Mouse (Mus musculus): ENCODE measurements at regions not wholly inside any gene's neighbourhood (a gene's known extent, or its start where the extent isn't known, plus 50 kb on each side); places are given as distances from the start of the nearest gene placed in this dataset.
"Not testable (repeated sequence)": the region's sequence is repeated elsewhere in the genome, so short reads cannot be mapped to it uniquely, and the experiment has no call there.

- DNase-seq (ENCODE audit: low read depth, low spot score); H3K9me3 ChIP-seq (ENCODE audit: control insufficient read depth, insufficient read depth, low read depth, low read length); H3K9ac ChIP-seq (ENCODE audit: insufficient read depth, low read depth, low read length, poor library complexity, severe bottlenecking); H3K36me3 ChIP-seq (ENCODE audit: control insufficient read depth, insufficient read depth, low read length, poor library complexity, severe bottlenecking); in situ Hi-C loops (cut with MboI; ENCODE audit: low sequenced_read_pairs in 2 of 2, unreplicated experiment in 2 of 2): not testable (repeated sequence)
- H3K4me1 ChIP-seq (ENCODE audit: control insufficient read depth in 2 of 2, insufficient read depth in 2 of 2, low read length in 2 of 2, poor library complexity in 1 of 2) = peaks cover 5 to 15% of the 10 kb centered on the region in 2 experiments
- H3K4me3 ChIP-seq (ENCODE audit: insufficient read depth in 1 of 2, low read depth in 1 of 2, low read length in 2 of 2, poor library complexity in 1 of 2, severe bottlenecking in 1 of 2) = peak overlapping the region; percentile 45 to 94
- peak overlapping the region; percentile 88; the same call in 1 of the 2 replicates for H3K27ac ChIP-seq (ENCODE audit: insufficient read depth, low read depth, low read length, poor library complexity, severe bottlenecking)
Measured at GRCm38 (mm10) chr5:109842186-109842978, 80.8 kb upstream of the Gm15446 start.

GRCm38 (mm10) chr5:109844236-109844635 lies 79.0 kb upstream of the Gm15446 start:
- peak overlapping the region; percentile 90 to 94 for H3K4me3 ChIP-seq (ENCODE audit: insufficient read depth in 1 of 2, low read depth in 1 of 2, low read length in 2 of 2, poor library complexity in 1 of 2, severe bottlenecking in 1 of 2)
- H3K27ac ChIP-seq (ENCODE audit: insufficient read depth, low read depth, low read length, poor library complexity, severe bottlenecking) = peak overlapping the region; percentile 22; the same call in 1 of the 2 replicates
- peak overlapping the region; percentile 94 for H3K9ac ChIP-seq (ENCODE audit: insufficient read depth, low read depth, low read length, poor library complexity, severe bottlenecking)
- DNase-seq (ENCODE audit: low read depth, low spot score); in situ Hi-C loops (cut with MboI; ENCODE audit: low sequenced_read_pairs in 2 of 2, unreplicated experiment in 2 of 2); H3K36me3 ChIP-seq (ENCODE audit: control insufficient read depth, insufficient read depth, low read length, poor library complexity, severe bottlenecking); H3K9me3 ChIP-seq (ENCODE audit: control insufficient read depth, insufficient read depth, low read depth, low read length): not testable (repeated sequence)
- H3K4me1 ChIP-seq (ENCODE audit: control insufficient read depth in 2 of 2, insufficient read depth in 2 of 2, low read length in 2 of 2, poor library complexity in 1 of 2) = peaks cover 5 to 15% of the 10 kb centered on the region in 2 experiments

GRCm38 (mm10) chr5:109844753-109845186 lies 78.4 kb upstream of the Gm15446 start:
- in situ Hi-C loops (cut with MboI; ENCODE audit: low sequenced_read_pairs in 2 of 2, unreplicated experiment in 2 of 2) = no loop called here
- Histone ChIP-seq H3K9me3 (ENCODE audit: control insufficient read depth, insufficient read depth, low read depth, low read length) (no peaks in the 10 kb centered on the region), H3K9ac (ENCODE audit: insufficient read depth, low read depth, low read length, poor library complexity, severe bottlenecking) (peak overlapping the region; percentile 94), H3K27ac (ENCODE audit: insufficient read depth, low read depth, low read length, poor library complexity, severe bottlenecking) (peak overlapping the region; percentile 93; the same call in 1 of the 2 replicates), H3K4me3 (ENCODE audit: insufficient read depth in 1 of 2, low read depth in 1 of 2, low read length in 2 of 2, poor library complexity in 1 of 2, severe bottlenecking in 1 of 2) (peak overlapping the region; percentile 90 to 94), H3K36me3 (ENCODE audit: control insufficient read depth, insufficient read depth, low read length, poor library complexity, severe bottlenecking) (no peaks in the 10 kb centered on the region), H3K4me1 (ENCODE audit: control insufficient read depth in 2 of 2, insufficient read depth in 2 of 2, low read length in 2 of 2, poor library complexity in 1 of 2) (peaks cover 3 to 15% of the 10 kb centered on the region in 2 experiments; a peak in 3 of 4 replicates)
- no peak for TF ChIP-seq HCFC1 (IDR thresholded peaks at IDR 0.05; ENCODE audit: borderline replicate concordance, insufficient read depth, low read length)
- no peak for TF ChIP-seq ZC3H11A (IDR thresholded peaks at IDR 0.05; ENCODE audit: borderline replicate concordance, low read depth, low read length)
- TF ChIP-seq MAFK (IDR thresholded peaks at IDR 0.05; ENCODE audit: insufficient read depth, low read depth, low read length) = no peak
- no peak for TF ChIP-seq ZNF384 (IDR thresholded peaks at IDR 0.05; ENCODE audit: low read depth, low read length)
- TF ChIP-seq CHD2 (IDR thresholded peaks at IDR 0.05; ENCODE audit: low read depth, low read length) = no peak
- DNase-seq (ENCODE audit: low read depth, low spot score) = peak; percentile 84

GRCm38 (mm10) chr5:109851225-109851624 lies 72.0 kb upstream of the Gm15446 start:
- H3K4me3 ChIP-seq (ENCODE audit: insufficient read depth in 1 of 2, low read depth in 1 of 2, low read length in 2 of 2, poor library complexity in 1 of 2, severe bottlenecking in 1 of 2); H3K9ac ChIP-seq (ENCODE audit: insufficient read depth, low read depth, low read length, poor library complexity, severe bottlenecking); in situ Hi-C loops (cut with MboI; ENCODE audit: low sequenced_read_pairs in 2 of 2, unreplicated experiment in 2 of 2); H3K36me3 ChIP-seq (ENCODE audit: control insufficient read depth, insufficient read depth, low read length, poor library complexity, severe bottlenecking); H3K4me1 ChIP-seq (ENCODE audit: control insufficient read depth in 2 of 2, insufficient read depth in 2 of 2, low read length in 2 of 2, poor library complexity in 1 of 2); DNase-seq (ENCODE audit: low read depth, low spot score); H3K9me3 ChIP-seq (ENCODE audit: control insufficient read depth, insufficient read depth, low read depth, low read length): not testable (repeated sequence)
- peak overlapping the region; percentile 28; the same call in 1 of the 2 replicates for H3K27ac ChIP-seq (ENCODE audit: insufficient read depth, low read depth, low read length, poor library complexity, severe bottlenecking)

- no peak overlapping the region for H3K9ac ChIP-seq (ENCODE audit: insufficient read depth, low read depth, low read length, poor library complexity, severe bottlenecking)
- DNase-seq (ENCODE audit: low read depth, low spot score) = no peak
- in situ Hi-C loops (cut with MboI; ENCODE audit: low sequenced_read_pairs in 2 of 2, unreplicated experiment in 2 of 2) = no loop called here
- H3K9me3 ChIP-seq (ENCODE audit: control insufficient read depth, insufficient read depth, low read depth, low read length) = no peaks in the 10 kb centered on the region
- TF ChIP-seq ZNF384 (IDR thresholded peaks at IDR 0.05; ENCODE audit: low read depth, low read length) (peak; percentile 97), ZC3H11A (IDR thresholded peaks at IDR 0.05; ENCODE audit: borderline replicate concordance, low read depth, low read length) (no peak), HCFC1 (IDR thresholded peaks at IDR 0.05; ENCODE audit: borderline replicate concordance, insufficient read depth, low read length) (no peak)
- H3K36me3 ChIP-seq (ENCODE audit: control insufficient read depth, insufficient read depth, low read length, poor library complexity, severe bottlenecking) = no peaks in the 10 kb centered on the region
- H3K4me1 ChIP-seq (ENCODE audit: control insufficient read depth in 2 of 2, insufficient read depth in 2 of 2, low read length in 2 of 2, poor library complexity in 1 of 2) = no peaks in the 10 kb centered on the region
- no peak overlapping the region for H3K27ac ChIP-seq (ENCODE audit: insufficient read depth, low read depth, low read length, poor library complexity, severe bottlenecking)
- no peak overlapping the region for H3K4me3 ChIP-seq (ENCODE audit: insufficient read depth in 1 of 2, low read depth in 1 of 2, low read length in 2 of 2, poor library complexity in 1 of 2, severe bottlenecking in 1 of 2)
Measured at GRCm38 (mm10) chr5:109860402-109860801, 62.8 kb upstream of the Gm15446 start.

GRCm38 (mm10) chr5:109864517-109864916 lies 58.7 kb upstream of the Gm15446 start:
- DNase-seq (ENCODE audit: low read depth, low spot score); H3K9ac ChIP-seq (ENCODE audit: insufficient read depth, low read depth, low read length, poor library complexity, severe bottlenecking); H3K9me3 ChIP-seq (ENCODE audit: control insufficient read depth, insufficient read depth, low read depth, low read length); H3K4me1 ChIP-seq (ENCODE audit: control insufficient read depth in 2 of 2, insufficient read depth in 2 of 2, low read length in 2 of 2, poor library complexity in 1 of 2); H3K36me3 ChIP-seq (ENCODE audit: control insufficient read depth, insufficient read depth, low read length, poor library complexity, severe bottlenecking); H3K27ac ChIP-seq (ENCODE audit: insufficient read depth, low read depth, low read length, poor library complexity, severe bottlenecking); H3K4me3 ChIP-seq (ENCODE audit: insufficient read depth in 1 of 2, low read depth in 1 of 2, low read length in 2 of 2, poor library complexity in 1 of 2, severe bottlenecking in 1 of 2); in situ Hi-C loops (cut with MboI; ENCODE audit: low sequenced_read_pairs in 2 of 2, unreplicated experiment in 2 of 2): not testable (repeated sequence)

Data from ES-E14 (cell line).